Mouse (Mus musculus): ENCODE data around the gene Prpf39. TPM values are rescaled to one million over a fixed set of nuclear protein-coding genes. Genes with fewer than 3 reads are reported as not detected.

Gene Prpf39
- polyA plus RNA-seq (2014; fragmentation: Illumina TruSeq; extraction: RNeasy Lipid Tissue Mini Kit (QIAGEN cat#74804)), result 110 TPM

DNA sequence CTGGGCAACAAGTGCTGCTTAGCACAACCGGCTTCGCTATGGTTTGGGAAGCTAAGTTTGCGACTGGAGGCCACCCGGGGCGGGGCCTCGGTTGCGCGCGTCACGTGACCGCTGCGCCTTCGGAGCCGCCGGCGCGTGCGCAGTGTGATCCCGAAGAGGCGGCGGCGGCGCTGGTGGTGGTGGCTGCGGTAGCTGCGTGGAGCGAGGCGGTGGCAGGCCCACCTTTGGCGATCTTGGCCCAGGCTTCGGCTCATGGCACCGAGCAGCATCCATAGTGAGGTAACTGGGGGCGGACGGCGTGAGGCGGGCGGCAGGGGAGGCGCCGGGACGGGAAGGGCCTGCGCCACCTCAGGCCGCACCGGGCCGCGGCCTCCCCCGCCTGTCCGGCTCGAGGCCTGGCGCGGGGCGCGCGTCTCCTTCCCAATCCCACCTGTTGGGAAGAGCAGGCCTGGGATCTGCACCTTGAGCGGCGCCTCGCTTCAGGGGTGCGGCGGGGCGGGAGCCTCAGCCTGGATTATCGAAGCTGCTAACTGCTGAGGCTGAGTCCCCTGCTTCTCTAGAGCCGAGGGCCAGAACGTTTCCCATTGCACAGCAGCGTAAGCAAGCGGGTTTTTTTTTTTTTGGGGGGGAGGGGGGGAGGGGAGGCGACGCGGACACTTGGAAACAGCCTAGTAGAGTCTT, at the start of gene Prpf39:
TSS of gene Prpf39 (plus strand) at position 144 of the 681 bp plus-strand sequence.

GRCm38 (mm10) chr12:65073611-65074178, 37.6 kb downstream of the Prpf39 start, which contains the start of gene Fkbp3:
Fkbp3 (minus strand) TSS chr12:65074007.

DNA sequence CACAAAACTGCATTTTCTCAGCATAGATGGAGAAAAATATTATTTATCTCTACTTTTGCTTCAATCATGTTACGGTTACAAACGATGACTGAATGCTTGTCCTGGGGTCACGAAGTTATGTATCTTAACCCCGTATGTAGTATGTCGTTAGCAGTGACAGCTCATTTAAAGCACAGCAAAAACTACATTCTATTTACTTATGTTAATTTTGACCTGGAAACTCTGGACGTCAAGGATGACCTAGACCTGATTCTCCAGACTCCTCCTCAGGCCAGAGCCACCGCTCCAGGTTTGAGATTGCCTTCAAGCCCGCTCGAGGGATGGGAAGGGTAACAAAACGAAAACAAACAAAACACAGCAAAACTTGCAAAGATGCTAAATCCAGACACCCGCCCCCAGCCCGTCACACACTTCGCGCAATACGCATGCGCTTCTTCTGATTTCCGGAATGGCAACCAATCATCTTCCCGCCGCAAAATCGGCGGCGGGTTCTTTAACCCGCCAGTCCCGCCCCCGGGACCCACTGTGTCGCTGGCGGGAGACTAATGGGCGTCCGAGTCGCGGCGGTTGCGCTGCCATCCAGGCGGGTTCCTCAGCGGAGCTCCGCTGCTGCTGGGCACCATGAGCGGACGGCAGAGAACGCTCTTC, 39.1 kb downstream of the Prpf39 start, which contains the start of gene Fancm:
TSS of gene Fancm (plus strand) at position 519 of the 648 bp plus-strand sequence.

Other genes starting within 250 kb of the Prpf39 start
- gene Gm527, start 118.4 kb upstream of the Prpf39 start, polyA plus RNA-seq (2014; fragmentation: Illumina TruSeq; extraction: RNeasy Lipid Tissue Mini Kit (QIAGEN cat#74804)), result 53.7 TPM
- 43.4 TPM for gene Klhl28, start 70.8 kb upstream of the Prpf39 start, polyA plus RNA-seq (2014; fragmentation: Illumina TruSeq; extraction: RNeasy Lipid Tissue Mini Kit (QIAGEN cat#74804))
- gene Togaram1, start 70.5 kb upstream of the Prpf39 start, polyA plus RNA-seq (2014; fragmentation: Illumina TruSeq; extraction: RNeasy Lipid Tissue Mini Kit (QIAGEN cat#74804)), result 121 TPM
- gene Fkbp3, start 37.7 kb downstream of the Prpf39 start, polyA plus RNA-seq (2014; fragmentation: Illumina TruSeq; extraction: RNeasy Lipid Tissue Mini Kit (QIAGEN cat#74804)), result 539 TPM
- 12.4 TPM for gene Fancm, start 39.3 kb downstream of the Prpf39 start, polyA plus RNA-seq (2014; fragmentation: Illumina TruSeq; extraction: RNeasy Lipid Tissue Mini Kit (QIAGEN cat#74804))
- 51.3 TPM for gene Mis18bp1, start 136.3 kb downstream of the Prpf39 start, polyA plus RNA-seq (2014; fragmentation: Illumina TruSeq; extraction: RNeasy Lipid Tissue Mini Kit (QIAGEN cat#74804))
- gene Wdr20rt, start 189.2 kb downstream of the Prpf39 start, polyA plus RNA-seq (2014; fragmentation: Illumina TruSeq; extraction: RNeasy Lipid Tissue Mini Kit (QIAGEN cat#74804)), result not detected

All from ovary, adult 10 weeks (tissue).